Mouse (Mus musculus) G1E (cell line): ENCODE measurements around the gene Tbxas1. TPM values are rescaled to one million over a fixed set of nuclear protein-coding genes. Genes with fewer than 3 reads are reported as not detected.

Source experiments
- ATAC-seq: 2 replicates; pipeline ENCODE4 v1.8.0; 2016; ENCODE audit warnings: mild to moderate bottlenecking; ENCODE audit not compliant: insufficient number of reproducible peaks, poor library complexity, low FRiP score, severe bottlenecking; ENCODE audit errors: extremely low read depth
- DNase-seq: peaks from one replicate; pipeline ENCODE4 v3.0.0; 2012; ENCODE audit warnings: low spot score
- H3K27me3 ChIP-seq: 2 replicates; pipeline ENCODE4 v1.6.1; 2012; ENCODE audit warnings: mild to moderate bottlenecking, low read length, inconsistent platforms; ENCODE audit not compliant: insufficient read depth
- H3K36me3 ChIP-seq: replicated peaks from 2 replicates; pipeline ENCODE3; 2012; ENCODE audit warnings: mild to moderate bottlenecking, inconsistent platforms
- H3K4me1 ChIP-seq: 2 replicates; pipeline ENCODE4 v1.6.1; 2012; ENCODE audit warnings: low read depth, low read length, inconsistent platforms, mixed read lengths; ENCODE audit not compliant: insufficient read depth
- H3K4me3 ChIP-seq: 2 replicates; pipeline ENCODE4 v1.5.1; 2012; ENCODE audit warnings: low read depth, mild to moderate bottlenecking, inconsistent platforms, low read length, moderate library complexity, mixed read lengths
- H3K9me3 ChIP-seq: replicated peaks from 2 replicates; pipeline ENCODE4 v1.6.1; 2012; ENCODE audit warnings: inconsistent platforms
- CTCF ChIP-seq: IDR thresholded peaks from 2 replicates; pipeline ENCODE4 v1.5.1; 2012; ENCODE audit warnings: low read depth, low read length, inconsistent platforms, mixed read lengths
- GATA1 ChIP-seq: IDR thresholded peaks from 2 replicates; pipeline ENCODE4 v1.6.1; 2012; ENCODE audit warnings: borderline replicate concordance, low read length, inconsistent platforms, mixed read lengths
- GATA2 ChIP-seq: IDR thresholded peaks from 2 replicates; pipeline ENCODE4 v1.6.1; 2012; ENCODE audit warnings: low read depth, low read length, inconsistent platforms, borderline replicate concordance
- POLR2AphosphoS5 ChIP-seq: IDR thresholded peaks from 2 replicates; pipeline ENCODE4 v1.6.1; 2012; ENCODE audit warnings: low read depth, low read length, inconsistent platforms; ENCODE audit not compliant: insufficient replicate concordance
- TAL1 ChIP-seq: conservative IDR thresholded peaks from 2 replicates; pipeline ENCODE4 v1.6.1; 2012; ENCODE audit warnings: low read depth, low read length, inconsistent platforms, mixed read lengths
- polyA plus RNA-seq: library from polyadenylated mRNA; stranded (reverse); fragments of >175 nt; gene quantifications from 2 replicates; pipeline ENCODE4 v1.2.3, GENCODE M21; 2012
- total RNA-seq, 2 experiments: library from RNA; stranded (forward) in 1 of 2; stranded (reverse) in 1 of 2; fragments of 200-1000 nt in 1 of 2; fragments of >200 nt in 1 of 2; fragmentation: Nextera tagmentation in 1 of 2; gene quantifications; 2 replicates each; pipeline ENCODE4 v1.2.3; 2014 to 2017

Gene Tbxas1
- total RNA-seq (2014; fragmentation: Nextera tagmentation) = 8.1 and 13.2 TPM in 2 replicates
- 3.2 and 3.5 TPM in 2 replicates for total RNA-seq (2017)
- 1.2 TPM in 2 replicates for polyA plus RNA-seq

DNA sequence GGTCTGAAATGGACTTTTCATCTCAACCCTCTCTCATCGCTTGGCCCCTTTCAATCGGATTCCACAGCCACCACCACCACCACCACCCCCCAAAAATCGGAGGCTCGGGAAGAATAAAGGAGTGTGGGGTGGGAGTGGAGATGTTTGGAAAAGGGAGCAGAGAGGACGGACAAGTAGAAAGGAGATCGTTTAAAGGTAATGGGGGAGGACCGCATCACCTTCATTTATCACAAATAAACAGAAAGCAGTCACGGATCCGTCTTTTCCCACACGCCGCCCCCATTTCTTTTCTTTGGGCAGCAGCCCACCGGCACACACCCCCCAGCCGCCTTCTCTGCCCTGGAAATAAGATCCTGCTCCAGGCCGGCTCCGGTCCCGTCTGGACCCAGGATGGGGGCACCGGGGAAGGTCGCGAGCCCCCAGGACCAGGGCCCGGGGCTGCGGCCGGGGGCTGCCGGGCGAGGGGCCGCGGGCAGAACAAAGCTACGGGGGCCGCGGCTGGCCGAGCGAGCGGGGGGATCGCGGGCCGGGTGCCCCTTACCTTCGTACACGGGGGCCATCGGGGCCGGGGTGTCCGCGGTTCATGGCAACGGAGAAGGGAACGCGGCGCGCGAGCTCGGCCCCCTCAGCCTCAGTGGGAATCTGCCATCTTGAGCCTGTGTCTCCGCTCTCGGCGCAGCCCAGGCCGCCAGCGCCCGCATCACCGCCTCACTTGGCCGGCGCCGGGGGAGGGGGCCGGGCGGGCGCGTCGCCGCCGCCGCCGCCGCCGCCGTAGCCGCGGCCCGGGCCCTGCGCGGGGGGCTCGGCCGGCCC, at the start of gene Tbxas1:
Tbxas1 (plus strand) TSS at position 147 of the 813 bp plus-strand sequence.
- Histone ChIP-seq H3K27me3 (peaks cover 36% of the 10 kb centered on the region), H3K36me3 (peaks cover 17% of the 10 kb centered on the region), H3K4me3 (peak within 1 kb of the TSS; percentile 92), H3K4me1 (peaks cover 40% of the 10 kb centered on the region), H3K9me3 (no peaks in the 10 kb centered on the region)
- ATAC-seq = no peak; the same call in 1 of the 2 replicates
- DNase-seq = peak; percentile 61
- TF ChIP-seq POLR2AphosphoS5 (no peak), GATA2 (no peak)

DNA sequence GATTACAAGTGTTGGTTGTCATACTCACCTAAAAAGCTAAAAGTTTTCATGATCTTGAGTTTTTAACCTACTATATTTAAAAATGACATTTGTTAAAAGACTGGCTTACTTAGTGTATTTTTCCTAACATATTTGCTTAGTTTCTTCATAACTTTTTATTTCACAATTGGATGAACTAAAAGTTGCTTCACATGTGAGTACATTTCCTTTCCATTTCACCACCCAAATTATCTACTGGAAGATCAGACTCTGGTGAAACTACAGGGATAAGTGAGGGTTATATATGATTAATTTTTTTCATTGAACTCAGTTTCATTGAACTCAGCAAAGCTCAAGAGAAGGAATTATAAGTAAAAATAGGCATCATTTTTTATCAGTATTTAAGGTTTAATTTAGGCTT, 49.3 kb upstream of the Tbxas1 start:
- TF ChIP-seq GATA1 = no peak
- no peak for TF ChIP-seq CTCF
- no peak for TF ChIP-seq GATA2
- TF ChIP-seq TAL1 = no peak
- TF ChIP-seq POLR2AphosphoS5 = no peak
- Histone ChIP-seq H3K9me3 (no peaks in the 10 kb centered on the region), H3K27me3 (no peaks in the 10 kb centered on the region), H3K4me3 (no peak overlapping the region), H3K4me1 (peaks cover 83% of the 10 kb centered on the region), H3K36me3 (peaks cover 8% of the 10 kb centered on the region)
- DNase-seq = no peak
- no peak for ATAC-seq

GRCm38 (mm10) chr6:38826857-38827256, 48.3 kb upstream of the Tbxas1 start:
- ATAC-seq (no peak), DNase-seq (no peak)
- TF ChIP-seq GATA2 (no peak), GATA1 (no peak), POLR2AphosphoS5 (no peak), CTCF (no peak), TAL1 (no peak)
- Histone ChIP-seq H3K4me3 (no peak overlapping the region), H3K27me3 (no peaks in the 10 kb centered on the region), H3K9me3 (no peaks in the 10 kb centered on the region), H3K36me3 (peaks cover 7% of the 10 kb centered on the region), H3K4me1 (peaks cover 81% of the 10 kb centered on the region)

DNA sequence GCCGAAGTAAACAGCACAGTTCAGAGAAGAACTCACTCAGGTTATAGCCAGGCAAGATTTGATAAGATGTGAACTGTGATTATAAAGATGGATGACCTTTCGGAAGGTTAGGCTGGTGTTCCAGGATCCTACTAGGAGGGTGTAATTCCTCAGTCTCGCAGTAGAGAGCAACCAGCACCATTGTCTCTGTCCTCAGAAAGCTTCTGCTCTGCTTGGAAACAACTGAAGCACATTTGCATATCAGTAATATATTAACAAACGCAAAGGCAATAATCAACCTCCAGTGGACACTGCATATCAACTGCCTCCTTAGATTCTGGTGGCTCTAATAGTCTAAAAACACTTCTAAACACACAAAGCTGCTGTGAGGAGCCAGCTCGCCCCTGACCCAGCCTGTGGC, 47.8 kb upstream of the Tbxas1 start:
- Histone ChIP-seq H3K9me3 (no peaks in the 10 kb centered on the region), H3K4me3 (no peak overlapping the region), H3K4me1 (peaks cover 81% of the 10 kb centered on the region), H3K27me3 (no peaks in the 10 kb centered on the region), H3K36me3 (peaks cover 7% of the 10 kb centered on the region)
- TF ChIP-seq GATA2 (no peak), TAL1 (no peak), GATA1 (no peak), POLR2AphosphoS5 (no peak), CTCF (no peak)
- no peak for ATAC-seq
- no peak for DNase-seq

DNA sequence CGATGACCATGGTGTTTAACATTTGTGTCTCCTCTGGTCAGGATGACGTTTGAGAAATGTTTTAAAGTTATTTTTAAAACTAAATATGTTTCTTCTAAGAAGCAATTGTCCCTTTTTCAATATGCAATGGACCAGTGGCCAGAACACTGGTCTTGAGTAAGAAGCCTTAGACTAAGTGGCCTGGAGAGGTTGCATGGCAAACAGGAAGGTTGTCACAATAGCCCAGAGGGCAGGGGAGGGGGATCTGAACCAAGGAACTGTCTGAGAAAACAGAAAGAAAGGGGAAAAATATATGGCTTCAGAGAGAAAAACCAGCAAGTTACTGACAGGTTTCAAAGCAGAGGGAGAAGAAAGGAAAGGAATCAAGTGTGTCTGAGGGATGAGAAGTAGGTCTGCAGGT, 47.0 kb upstream of the Tbxas1 start:
- no peak for TF ChIP-seq GATA2
- no peak for TF ChIP-seq TAL1
- TF ChIP-seq POLR2AphosphoS5 = no peak
- TF ChIP-seq CTCF = no peak
- no peak for TF ChIP-seq GATA1
- no peak for ATAC-seq

DNA sequence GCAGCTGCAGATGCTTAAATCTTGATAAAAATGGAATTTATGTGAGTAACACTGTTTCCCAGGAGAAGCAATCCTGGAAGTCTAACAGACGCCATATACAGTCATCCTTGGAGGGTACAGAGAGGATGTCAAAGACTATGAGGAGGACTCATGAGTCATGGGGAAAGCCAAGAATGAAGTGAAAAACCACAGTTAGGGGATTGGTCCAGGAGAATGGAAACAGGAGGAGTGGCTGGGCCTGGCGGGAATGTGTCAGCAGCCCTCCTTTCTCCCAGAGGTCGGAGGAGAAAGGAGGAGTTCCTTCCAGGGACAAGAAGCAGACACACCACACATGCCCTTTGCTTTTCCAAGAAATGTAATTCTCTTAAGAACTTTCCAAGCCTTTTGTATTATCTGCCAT, 45.8 kb upstream of the Tbxas1 start:
- peaks cover 14% of the 10 kb centered on the region for H3K36me3 ChIP-seq
- H3K4me1 ChIP-seq = peaks cover 80% of the 10 kb centered on the region
- no peak for TF ChIP-seq TAL1
- TF ChIP-seq GATA1 = no peak
- TF ChIP-seq GATA2 = no peak
- no peak for TF ChIP-seq POLR2AphosphoS5
- TF ChIP-seq CTCF = no peak
- H3K9me3 ChIP-seq = no peaks in the 10 kb centered on the region
- no peak for DNase-seq
- no peak for ATAC-seq
- no peak overlapping the region for H3K4me3 ChIP-seq
- H3K27me3 ChIP-seq = no peaks in the 10 kb centered on the region

More for the DNA sequence above, 47.0 kb upstream of the Tbxas1 start:
- Histone ChIP-seq H3K36me3 (peaks cover 12% of the 10 kb centered on the region), H3K4me1 (peaks cover 81% of the 10 kb centered on the region), H3K27me3 (no peaks in the 10 kb centered on the region), H3K9me3 (no peaks in the 10 kb centered on the region), H3K4me3 (no peak overlapping the region)
- DNase-seq = no peak
